Mouse (Mus musculus) embryonic facial prominence, embryonic 14.5 days (tissue): Measurements from ENCODE around the gene Chrm1. TPM values are rescaled to one million over a fixed set of nuclear protein-coding genes. Genes with fewer than 3 reads are reported as not detected.

Experiments
- ATAC-seq: fragments of 200-750 bp; cut with Nextera tagmentation; 2 replicates; pipeline ENCODE4 v1.8.0; 2017; ENCODE audit warnings: low read depth, moderate number of reproducible peaks, moderate TSS enrichment
- DNase-seq: peaks from one replicate; pipeline ENCODE4 v3.0.0-alpha.2; 2015; ENCODE audit warnings: low spot score
- H3K27ac ChIP-seq: fragments of 300-500 bp; sonication (generic); replicated peaks from 2 replicates; pipeline ENCODE4 v1.5.1; 2014; ENCODE audit warnings: low read depth, mild to moderate bottlenecking, low read length, moderate library complexity
- H3K27me3 ChIP-seq: fragments of 300-500 bp; sonication (generic); replicated peaks from 2 replicates; pipeline ENCODE4 v1.6.1; 2014; ENCODE audit warnings: low read length; ENCODE audit not compliant: control insufficient read depth, insufficient read depth
- H3K36me3 ChIP-seq: fragments of 300-500 bp; sonication (generic); 2 replicates; pipeline ENCODE4 v1.6.1; 2014; ENCODE audit warnings: low read length, mixed read lengths; ENCODE audit not compliant: control insufficient read depth, insufficient read depth
- H3K4me1 ChIP-seq: fragments of 300-500 bp; sonication (generic); 2 replicates; pipeline ENCODE4 v1.6.1; 2014; ENCODE audit warnings: antibody characterized with exemption, low read length; ENCODE audit not compliant: control insufficient read depth, insufficient read depth
- H3K4me2 ChIP-seq: fragments of 300-500 bp; sonication (generic); 2 replicates; pipeline ENCODE4 v1.6.1; 2014; ENCODE audit warnings: low read depth, mild to moderate bottlenecking, low read length, moderate library complexity, mixed read lengths
- H3K4me3 ChIP-seq: fragments of 300-500 bp; sonication (generic); 2 replicates; pipeline ENCODE4 v1.5.1; 2014; ENCODE audit warnings: low read depth, mild to moderate bottlenecking, low read length
- H3K9ac ChIP-seq: fragments of 300-500 bp; sonication (generic); 2 replicates; pipeline ENCODE4 v1.6.1; 2014; ENCODE audit warnings: low read depth, mild to moderate bottlenecking, low read length, moderate library complexity, mixed read lengths
- H3K9me3 ChIP-seq: fragments of 300-500 bp; sonication (generic); 2 replicates; pipeline ENCODE4 v1.6.1; 2016; ENCODE audit warnings: low read length; ENCODE audit not compliant: control insufficient read depth
- WGBS: fragments of 180-500 bp; shearing (Covaris S2); extraction: QIAGEN DNeasy Blood & Tissue Kit; methylation state at CpG from one replicate; pipeline ENCODE4 v1.1.7; 2014; 5-methylcytosine and 5-hydroxymethylcytosine counted together
- polyA plus RNA-seq: library from polyadenylated mRNA; unstranded; fragments of >200 nt; fragmentation: Nextera tagmentation; extraction: Ambion mirVana; gene quantifications from 2 replicates; pipeline ENCODE4 v1.2.1, GENCODE M21; 2014

Chrm1 gene
- 0.35 and 0.45 TPM in 2 replicates for polyA plus RNA-seq

- WGBS: 60% methylated on average over 9 of the region's 9 CpGs
Observed at GRCm38 (mm10) chr19:8663360-8663839, at the start of gene Chrm1. TSS of gene Chrm1 (plus strand) at chr19:8663789.

GRCm38 (mm10) chr19:8614343-8614742, 49.2 kb upstream of the Chrm1 start:
- Histone ChIP-seq H3K36me3 (no peaks in the 10 kb centered on the region), H3K9ac (no peak overlapping the region), H3K4me3 (no peak overlapping the region), H3K27ac (no peak overlapping the region), H3K27me3 (no peaks in the 10 kb centered on the region), H3K4me1 (peaks cover 3% of the 10 kb centered on the region; the same call in 1 of the 2 replicates), H3K9me3 (no peaks in the 10 kb centered on the region), H3K4me2 (no peak overlapping the region)
- ATAC-seq: no peak
- 44% methylated on average over 2 of the region's 2 CpGs for WGBS
- no peak for DNase-seq

More at GRCm38 (mm10) chr19:8663360-8663839, at the start of gene Chrm1:
- ATAC-seq: peak; percentile 2; the same call in 1 of the 2 replicates
- Histone ChIP-seq H3K4me2 (peak within 1 kb of the TSS; percentile 95), H3K4me3 (peak within 1 kb of the TSS; percentile 46), H3K9me3 (no peaks in the 10 kb centered on the region), H3K36me3 (no peaks in the 10 kb centered on the region), H3K9ac (peak within 1 kb of the TSS; percentile 37), H3K27ac (no peak within 1 kb of the TSS), H3K27me3 (no peaks in the 10 kb centered on the region), H3K4me1 (peaks cover 9% of the 10 kb centered on the region)
- no peak for DNase-seq

GRCm38 (mm10) chr19:8616314-8616713, 47.3 kb upstream of the Chrm1 start:
- ATAC-seq: no peak
- DNase-seq: no peak
- WGBS: 46% methylated on average over 4 of the region's 4 CpGs
- H3K4me3 ChIP-seq: no peak overlapping the region
- H3K27ac ChIP-seq: no peak overlapping the region
- peaks cover 3% of the 10 kb centered on the region; the same call in 1 of the 2 replicates for H3K4me1 ChIP-seq
- H3K27me3 ChIP-seq: no peaks in the 10 kb centered on the region
- H3K36me3 ChIP-seq: no peaks in the 10 kb centered on the region
- H3K4me2 ChIP-seq: no peak overlapping the region
- H3K9ac ChIP-seq: no peak overlapping the region
- no peaks in the 10 kb centered on the region for H3K9me3 ChIP-seq

GRCm38 (mm10) chr19:8617904-8618303, 45.7 kb upstream of the Chrm1 start, which contains the start of gene Slc22a6:
TSS of gene Slc22a6 (plus strand) at chr19:8618039.
- no peak for ATAC-seq
- H3K9ac ChIP-seq: no peak within 1 kb of the TSS
- WGBS: 30% methylated on average over 7 of the region's 7 CpGs

GRCm38 (mm10) chr19:8621098-8621497, 42.5 kb upstream of the Chrm1 start:
- no peak for ATAC-seq

More at GRCm38 (mm10) chr19:8617904-8618303, 45.7 kb upstream of the Chrm1 start, which contains the start of gene Slc22a6:
- H3K4me3 ChIP-seq: no peak within 1 kb of the TSS
- DNase-seq: no peak
- H3K4me1 ChIP-seq: no peaks in the 10 kb centered on the region
- H3K36me3 ChIP-seq: no peaks in the 10 kb centered on the region
- H3K4me2 ChIP-seq: no peak within 1 kb of the TSS
- no peaks in the 10 kb centered on the region for H3K9me3 ChIP-seq
- no peaks in the 10 kb centered on the region for H3K27me3 ChIP-seq
- no peak within 1 kb of the TSS for H3K27ac ChIP-seq

GRCm38 (mm10) chr19:8630249-8630648, 33.3 kb upstream of the Chrm1 start:
- Histone ChIP-seq H3K9me3 (no peaks in the 10 kb centered on the region), H3K27me3 (no peaks in the 10 kb centered on the region), H3K4me2 (no peak overlapping the region), H3K27ac (no peak overlapping the region), H3K9ac (no peak overlapping the region), H3K4me3 (no peak overlapping the region), H3K36me3 (no peaks in the 10 kb centered on the region), H3K4me1 (no peaks in the 10 kb centered on the region)
- ATAC-seq (no peak), DNase-seq (no peak)
- WGBS: 43% methylated on average over 2 of the region's 2 CpGs

More at GRCm38 (mm10) chr19:8621098-8621497, 42.5 kb upstream of the Chrm1 start:
- Histone ChIP-seq H3K4me1 (no peaks in the 10 kb centered on the region), H3K36me3 (no peaks in the 10 kb centered on the region), H3K9ac (no peak overlapping the region), H3K4me3 (no peak overlapping the region), H3K4me2 (no peak overlapping the region), H3K9me3 (no peaks in the 10 kb centered on the region), H3K27ac (no peak overlapping the region), H3K27me3 (no peaks in the 10 kb centered on the region)
- no peak for DNase-seq
- 91% methylated on average over 7 of the region's 7 CpGs for WGBS

GRCm38 (mm10) chr19:8630826-8631225, 32.8 kb upstream of the Chrm1 start:
- Histone ChIP-seq H3K36me3 (no peaks in the 10 kb centered on the region), H3K9me3 (no peaks in the 10 kb centered on the region), H3K4me3 (no peak overlapping the region), H3K9ac (no peak overlapping the region), H3K27me3 (no peaks in the 10 kb centered on the region), H3K27ac (no peak overlapping the region), H3K4me2 (no peak overlapping the region), H3K4me1 (no peaks in the 10 kb centered on the region)
- DNase-seq (no peak), ATAC-seq (no peak)
- WGBS: 74% methylated on average over 6 of the region's 6 CpGs

- DNase-seq: no peak
- Histone ChIP-seq H3K4me3 (no peak overlapping the region), H3K9me3 (no peaks in the 10 kb centered on the region), H3K36me3 (no peaks in the 10 kb centered on the region), H3K9ac (no peak overlapping the region), H3K27me3 (no peaks in the 10 kb centered on the region), H3K4me1 (no peaks in the 10 kb centered on the region), H3K4me2 (no peak overlapping the region), H3K27ac (no peak overlapping the region)
- no peak for ATAC-seq
- 80% methylated on average over 1 of the region's 1 CpGs for WGBS
Observed at GRCm38 (mm10) chr19:8632029-8632428, 31.6 kb upstream of the Chrm1 start.

- Histone ChIP-seq H3K4me3 (no peak overlapping the region), H3K36me3 (no peaks in the 10 kb centered on the region), H3K9me3 (no peaks in the 10 kb centered on the region), H3K4me2 (no peak overlapping the region), H3K27ac (no peak overlapping the region), H3K27me3 (no peaks in the 10 kb centered on the region), H3K4me1 (peaks cover 6% of the 10 kb centered on the region; the same call in 1 of the 2 replicates), H3K9ac (no peak overlapping the region)
- no peak for ATAC-seq
- 33% methylated on average over 5 of the region's 5 CpGs for WGBS
- DNase-seq: no peak
Observed at GRCm38 (mm10) chr19:8642086-8642485, 21.5 kb upstream of the Chrm1 start.
